Mouse (Mus musculus): ENCODE results near the gene Fam187a.

The Fam187a gene

DNA sequence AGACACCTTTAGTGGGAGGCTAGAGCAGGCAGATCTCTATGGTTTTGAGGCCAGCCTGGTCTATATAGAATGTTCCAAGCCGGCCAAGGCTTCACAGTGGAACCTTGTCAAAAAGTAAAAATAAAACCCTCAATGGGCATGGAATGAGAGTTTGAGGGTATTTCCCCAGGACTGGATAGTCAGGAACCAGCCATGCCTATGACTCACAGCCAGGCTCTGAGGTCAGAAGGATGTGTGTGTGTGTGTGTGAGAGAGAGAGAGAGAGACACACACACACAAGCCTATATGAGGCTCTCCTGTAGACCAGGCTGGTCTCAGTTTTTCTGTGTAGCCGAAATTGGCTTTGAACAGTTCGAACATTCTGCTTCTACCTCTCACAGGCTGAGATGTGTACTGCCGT, 9.7 kb downstream of the Fam187a start:
- no peak for DNase-seq (ENCODE audit: low read depth, low spot score)

DNA sequence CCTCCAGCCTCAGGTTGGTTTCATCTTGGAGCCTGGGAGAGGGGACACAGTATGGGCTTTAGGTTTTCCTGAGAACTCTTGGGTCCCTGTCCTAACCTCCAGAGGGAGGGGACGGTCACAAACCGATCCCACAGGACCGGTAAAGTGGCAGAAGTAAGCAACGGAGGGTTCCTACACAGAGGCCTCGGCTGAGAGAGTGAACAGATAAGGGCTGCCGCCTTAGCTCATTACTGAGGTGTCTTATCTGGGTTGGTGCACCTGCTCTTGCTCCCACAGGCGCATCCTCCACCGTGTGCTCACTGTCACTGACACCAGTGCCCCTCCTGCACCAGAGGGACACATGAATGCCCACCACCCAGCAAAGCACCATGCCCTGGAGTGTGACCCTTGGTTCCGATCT, 10.8 kb downstream of the Fam187a start:
- DNase-seq (ENCODE audit: low read depth, low spot score), result no peak

DNA sequence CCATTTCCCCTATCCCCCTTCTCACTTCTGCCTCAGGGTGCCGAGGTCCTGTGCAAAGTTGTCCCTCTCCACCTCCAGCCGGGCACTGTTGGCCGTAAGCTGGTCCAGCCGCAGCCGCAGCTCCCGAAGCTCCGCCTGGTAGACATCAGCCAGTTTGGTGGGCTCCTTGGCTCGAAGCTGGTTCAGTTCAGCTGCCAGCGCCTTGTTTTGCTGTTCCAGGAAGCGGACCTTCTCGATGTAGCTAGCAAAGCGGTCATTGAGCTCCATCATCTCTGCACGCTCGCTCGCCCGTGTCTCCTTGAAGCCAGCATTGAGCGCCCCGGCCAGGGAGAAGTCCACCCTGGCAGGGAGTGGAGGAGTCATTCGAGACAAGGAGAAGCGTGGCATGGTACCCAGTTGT, 11.7 kb downstream of the Fam187a start:
- DNase-seq (ENCODE audit: low read depth, low spot score), result no peak

DNA sequence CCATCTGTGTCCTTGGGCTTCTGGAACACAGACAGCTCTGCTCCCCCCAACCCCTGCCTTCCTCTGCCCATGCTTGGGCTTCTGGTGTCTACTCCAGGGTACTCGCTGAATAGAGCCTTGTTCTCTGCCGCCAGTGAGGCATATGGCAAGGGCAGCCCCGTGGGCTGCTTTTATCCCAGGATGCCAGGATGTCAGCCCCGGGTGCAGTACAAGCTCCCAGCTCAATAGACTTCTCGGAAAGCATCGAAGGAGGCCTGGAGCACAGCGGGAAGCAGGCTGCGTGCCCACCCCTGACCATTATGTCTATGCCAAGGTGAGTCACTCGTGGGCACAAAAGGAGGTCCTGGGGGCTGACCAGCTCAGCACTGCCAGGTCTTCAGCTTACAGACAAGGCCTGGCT, 13.4 kb downstream of the Fam187a start:
- no peak for DNase-seq (ENCODE audit: low read depth, low spot score)

DNA sequence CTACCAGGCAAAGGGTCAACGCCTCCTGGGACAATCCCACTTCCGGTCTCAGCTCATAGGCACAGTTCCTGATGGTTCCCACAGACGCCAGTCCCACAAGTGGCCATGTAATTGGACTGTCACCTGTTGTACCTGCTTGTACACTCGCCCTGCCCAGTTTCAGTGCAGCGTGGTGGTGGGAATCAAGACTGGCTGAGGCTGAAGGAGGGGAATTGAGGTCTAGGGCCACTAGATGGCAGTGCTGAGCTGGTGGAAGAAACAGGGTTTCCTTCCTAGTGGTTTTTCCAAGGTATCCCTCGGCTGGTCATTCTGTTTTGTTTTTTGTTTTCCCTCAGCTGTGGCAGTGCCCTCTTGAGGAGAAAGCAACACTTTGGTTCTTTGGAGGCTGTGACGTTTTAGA, 15.8 kb downstream of the Fam187a start, which contains the start of gene Gfap:
Gene Gfap, minus strand, starts transcription at position 150 of the 400 bp plus-strand sequence.
- peak; percentile 75 for DNase-seq (ENCODE audit: low read depth, low spot score)

DNA sequence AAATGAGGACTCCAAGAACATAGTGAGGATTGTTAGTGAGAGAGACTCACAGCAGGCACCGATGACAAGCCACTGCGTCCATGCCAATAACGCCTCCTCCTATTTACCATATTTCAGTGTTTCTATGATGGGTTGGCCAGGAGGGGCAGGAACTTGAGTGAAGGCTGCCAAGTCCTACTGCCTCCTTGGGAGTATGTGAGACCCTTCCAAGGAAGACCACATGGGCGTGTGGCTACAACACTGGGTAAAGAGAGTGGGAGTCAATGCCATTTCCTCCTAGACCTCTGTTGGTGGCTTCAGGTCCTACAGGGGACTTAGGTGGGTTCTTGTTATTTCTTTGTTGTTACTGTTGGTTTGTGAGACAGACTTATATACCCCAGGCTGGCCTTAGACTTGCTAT, 16.2 kb downstream of the Fam187a start:
- DNase-seq (ENCODE audit: low read depth, low spot score), result no peak

- no peak for DNase-seq (ENCODE audit: low read depth, low spot score)
Observed at GRCm38 (mm10) chr11:102902107-102902506, 17.1 kb downstream of the Fam187a start.

- no peak for DNase-seq (ENCODE audit: low read depth, low spot score)
Observed at GRCm38 (mm10) chr11:102903654-102904053, 18.7 kb downstream of the Fam187a start.

GRCm38 (mm10) chr11:102911376-102911775, 26.4 kb downstream of the Fam187a start:
- DNase-seq (ENCODE audit: low read depth, low spot score), result no peak

DNA sequence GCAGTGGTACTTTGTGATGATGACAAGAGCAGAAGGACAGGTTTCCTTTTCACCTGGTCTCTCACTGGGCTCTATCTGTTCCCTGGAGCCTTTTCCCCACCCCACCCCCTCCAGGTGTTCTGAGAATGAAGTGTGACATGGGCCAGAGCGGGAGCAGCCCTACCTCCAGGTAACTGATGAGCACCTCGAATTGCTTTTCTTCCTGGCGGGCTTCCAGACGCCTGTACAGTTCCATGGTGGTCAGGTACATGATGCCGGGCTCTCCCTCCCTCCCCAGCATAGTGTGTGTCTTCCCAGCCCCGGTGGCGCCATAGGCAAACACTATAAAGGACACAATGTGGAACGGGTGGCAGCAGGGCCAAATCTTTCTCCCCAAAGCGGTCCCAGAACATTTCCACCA, 30.4 kb downstream of the Fam187a start:
- no peak for DNase-seq (ENCODE audit: low read depth, low spot score)

DNA sequence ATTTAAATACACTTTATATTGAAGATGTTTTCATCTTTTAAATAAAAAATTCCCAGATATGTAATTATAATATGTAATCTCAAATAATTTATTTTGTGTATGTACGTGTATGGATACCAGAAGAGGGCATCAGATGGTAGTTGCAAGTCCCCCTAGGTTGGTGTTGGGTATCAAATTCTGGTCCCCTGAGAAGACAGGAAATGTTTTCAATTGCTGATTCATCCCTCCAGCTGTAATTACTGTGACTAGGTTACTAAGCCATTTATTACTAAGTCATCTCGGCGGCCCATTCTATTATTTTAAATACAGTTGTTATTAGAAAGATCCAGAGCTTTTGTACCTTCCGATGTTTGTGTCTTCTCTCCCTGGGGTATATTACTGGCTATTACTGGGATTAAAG, 33.1 kb downstream of the Fam187a start:
- no peak for DNase-seq (ENCODE audit: low read depth, low spot score)

GRCm38 (mm10) chr11:102921491-102921890, 36.5 kb downstream of the Fam187a start:
- DNase-seq (ENCODE audit: low read depth, low spot score), result no peak

- peak; percentile 97 for DNase-seq (ENCODE audit: low read depth, low spot score)
Observed at GRCm38 (mm10) chr11:102924557-102925350, 39.8 kb downstream of the Fam187a start, which contains the start of gene Kif18b. Gene Kif18b, minus strand, starts transcription at chr11:102925124.

DNA sequence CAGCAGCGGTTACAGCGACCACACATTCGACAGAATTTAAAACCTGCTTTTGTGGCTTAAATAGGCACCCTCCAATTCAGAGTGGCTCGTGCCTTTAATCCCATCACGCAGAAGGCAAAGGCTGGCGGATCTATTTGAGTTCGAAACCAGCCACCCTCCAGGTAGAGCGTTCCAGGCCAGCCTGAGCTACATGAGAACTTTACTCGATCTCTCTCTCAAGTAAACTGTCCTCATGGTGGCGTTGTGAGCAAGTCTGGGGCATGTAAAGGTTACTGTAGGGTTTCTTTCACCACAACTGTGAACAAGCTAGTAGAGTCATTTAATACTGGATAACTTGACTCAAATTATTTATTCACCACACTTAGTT, 40.4 kb downstream of the Fam187a start:
- DNase-seq (ENCODE audit: low read depth, low spot score), result no peak

GRCm38 (mm10) chr11:102930672-102931071, 45.7 kb downstream of the Fam187a start:
- DNase-seq (ENCODE audit: low read depth, low spot score), result no peak

DNA sequence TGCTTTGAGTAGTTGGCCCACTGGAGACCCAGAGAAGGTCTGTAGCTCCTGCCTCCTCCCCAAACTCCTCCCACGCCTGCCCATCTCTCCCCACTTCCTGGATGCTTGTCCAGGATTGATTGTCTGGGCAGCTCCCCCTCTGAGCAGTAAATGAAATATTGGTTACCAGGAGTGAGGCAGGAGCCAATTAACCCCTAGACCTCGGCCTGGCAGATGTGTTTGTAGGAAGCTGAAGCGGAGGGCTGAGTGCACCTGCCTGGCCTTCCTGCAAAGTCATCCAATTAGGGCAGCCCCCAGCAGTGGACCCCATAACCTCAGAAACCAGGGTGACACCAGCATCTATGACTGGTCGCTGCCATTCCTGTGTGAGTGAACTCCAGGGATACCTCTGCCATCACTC, 51.3 kb downstream of the Fam187a start:
- no peak for DNase-seq (ENCODE audit: low read depth, low spot score)

Data from embryo, embryonic 11.5 days (tissue).